Mouse (Mus musculus) lung, postnatal 0 days (tissue): ENCODE results near the gene 4931440F15Rik. TPM values are rescaled to one million over a fixed set of nuclear protein-coding genes. Genes with fewer than 3 reads are reported as not detected.

Source experiments
- ATAC-seq: fragments of 200-750 bp; cut with Nextera tagmentation; 2 replicates; pipeline ENCODE4 v1.8.0; 2017; ENCODE audit warnings: moderate library complexity
- DNase-seq: peaks from one replicate; pipeline ENCODE4 v3.0.0-alpha.2; 2016; ENCODE audit warnings: low spot score
- H3K27ac ChIP-seq: fragments of 300-500 bp; sonication (generic); 2 replicates; pipeline ENCODE4 v1.5.1; 2014; ENCODE audit warnings: antibody characterized with exemption, mild to moderate bottlenecking, low read length, mixed read lengths
- H3K27me3 ChIP-seq: fragments of 300-500 bp; sonication (generic); replicated peaks from 2 replicates; pipeline ENCODE4 v1.6.1; 2014; ENCODE audit warnings: low read length, mixed read lengths; ENCODE audit not compliant: insufficient read depth
- H3K36me3 ChIP-seq: fragments of 300-500 bp; sonication (generic); 2 replicates; pipeline ENCODE4 v1.6.1; 2014; ENCODE audit warnings: low read length, mixed read lengths; ENCODE audit not compliant: insufficient read depth
- H3K4me1 ChIP-seq: fragments of 300-500 bp; sonication (generic); 2 replicates; pipeline ENCODE4 v1.6.1; 2014; ENCODE audit warnings: antibody characterized with exemption, low read depth, low read length, mixed read lengths; ENCODE audit not compliant: insufficient read depth
- H3K4me2 ChIP-seq: fragments of 300-500 bp; sonication (generic); replicated peaks from 2 replicates; pipeline ENCODE4 v1.6.1; 2014; ENCODE audit warnings: low read depth, mild to moderate bottlenecking, low read length, moderate library complexity, mixed read lengths
- H3K4me3 ChIP-seq: fragments of 300-500 bp; sonication (generic); 2 replicates; pipeline ENCODE4 v1.5.1; 2014; ENCODE audit warnings: low read depth, low read length
- H3K9ac ChIP-seq: fragments of 300-500 bp; sonication (generic); replicated peaks from 2 replicates; pipeline ENCODE4 v1.6.1; 2014; ENCODE audit warnings: low read depth, mild to moderate bottlenecking
- H3K9me3 ChIP-seq: fragments of 300-500 bp; sonication (generic); 2 replicates; pipeline ENCODE4 v1.6.1; 2016; ENCODE audit warnings: low read length, mixed read lengths
- CTCF ChIP-seq: IDR thresholded peaks from 2 replicates; pipeline ENCODE4 v1.5.1; 2016; ENCODE audit warnings: antibody characterized with exemption, mild to moderate bottlenecking
- EP300 ChIP-seq: IDR thresholded peaks from 2 replicates; pipeline ENCODE4 v1.6.1; 2016; ENCODE audit warnings: antibody characterized with exemption, mild to moderate bottlenecking, control low read depth
- WGBS: fragments of 180-500 bp; shearing (Covaris S2); extraction: QIAGEN DNeasy Blood & Tissue Kit; methylation state at CpG from one replicate; pipeline ENCODE4 v1.1.7; 2014; 5-methylcytosine and 5-hydroxymethylcytosine counted together
- polyA plus RNA-seq: library from polyadenylated mRNA; unstranded; fragments of >200 nt; fragmentation: Nextera tagmentation; extraction: Ambion mirVana; gene quantifications from 2 replicates; pipeline ENCODE4 v1.2.1, GENCODE M21; 2015

Gene 4931440F15Rik
- polyA plus RNA-seq, 1 experiment from 2014 or later, result 0.04 TPM

- TF ChIP-seq CTCF (no peak), EP300 (no peak)
- no peak for DNase-seq
- no peak for ATAC-seq
- Histone ChIP-seq H3K27ac (no peak overlapping the region), H3K36me3 (no peaks in the 10 kb centered on the region), H3K27me3 (no peaks in the 10 kb centered on the region), H3K4me1 (no peaks in the 10 kb centered on the region), H3K9ac (no peak overlapping the region), H3K4me2 (no peak overlapping the region), H3K9me3 (no peaks in the 10 kb centered on the region), H3K4me3 (no peak overlapping the region)
- 75% methylated on average over 3 of the region's 3 CpGs for WGBS
Observed at GRCm38 (mm10) chr11:29778936-29779335, 46.5 kb downstream of the 4931440F15Rik start.

- H3K4me1 ChIP-seq, result no peaks in the 10 kb centered on the region
- H3K9me3 ChIP-seq, result no peaks in the 10 kb centered on the region
- H3K9ac ChIP-seq, result no peak overlapping the region
- no peaks in the 10 kb centered on the region for H3K36me3 ChIP-seq
- DNase-seq (no peak), ATAC-seq (no peak)
- H3K27me3 ChIP-seq, result no peaks in the 10 kb centered on the region
- no peak overlapping the region for H3K27ac ChIP-seq
- no peak overlapping the region for H3K4me3 ChIP-seq
- H3K4me2 ChIP-seq, result no peak overlapping the region
- no peak for TF ChIP-seq EP300
- no peak for TF ChIP-seq CTCF
Observed at GRCm38 (mm10) chr11:29777964-29778363, 47.5 kb downstream of the 4931440F15Rik start.

GRCm38 (mm10) chr11:29774760-29775159 is 50.7 kb downstream of the 4931440F15Rik start:
- Histone ChIP-seq H3K27me3 (no peaks in the 10 kb centered on the region), H3K36me3 (no peaks in the 10 kb centered on the region), H3K4me2 (no peak overlapping the region), H3K4me1 (no peaks in the 10 kb centered on the region), H3K27ac (no peak overlapping the region), H3K9me3 (no peaks in the 10 kb centered on the region), H3K4me3 (no peak overlapping the region), H3K9ac (no peak overlapping the region)
- WGBS, result 67% methylated on average over 2 of the region's 2 CpGs
- ATAC-seq (no peak), DNase-seq (no peak)
- TF ChIP-seq CTCF, result no peak

- Histone ChIP-seq H3K27ac (no peak overlapping the region), H3K4me2 (no peak overlapping the region), H3K9me3 (no peaks in the 10 kb centered on the region), H3K4me1 (no peaks in the 10 kb centered on the region), H3K36me3 (no peaks in the 10 kb centered on the region), H3K9ac (no peak overlapping the region), H3K4me3 (no peak overlapping the region), H3K27me3 (no peaks in the 10 kb centered on the region)
- 53% methylated on average over 2 of the region's 2 CpGs for WGBS
- no peak for TF ChIP-seq EP300
- TF ChIP-seq CTCF, result no peak
- ATAC-seq (no peak), DNase-seq (no peak)
Observed at GRCm38 (mm10) chr11:29774296-29774695, 51.2 kb downstream of the 4931440F15Rik start.

Other genes with a start within 250 kb of the 4931440F15Rik start
- gene Rtn4, start 132.7 kb downstream of the 4931440F15Rik start, polyA plus RNA-seq, result 57.6 and 67.9 TPM in 2 replicates
- gene Eml6, start 200.4 kb upstream of the 4931440F15Rik start, polyA plus RNA-seq, result 0.37 and 0.39 TPM in 2 replicates